In the genomic region with DNA sequence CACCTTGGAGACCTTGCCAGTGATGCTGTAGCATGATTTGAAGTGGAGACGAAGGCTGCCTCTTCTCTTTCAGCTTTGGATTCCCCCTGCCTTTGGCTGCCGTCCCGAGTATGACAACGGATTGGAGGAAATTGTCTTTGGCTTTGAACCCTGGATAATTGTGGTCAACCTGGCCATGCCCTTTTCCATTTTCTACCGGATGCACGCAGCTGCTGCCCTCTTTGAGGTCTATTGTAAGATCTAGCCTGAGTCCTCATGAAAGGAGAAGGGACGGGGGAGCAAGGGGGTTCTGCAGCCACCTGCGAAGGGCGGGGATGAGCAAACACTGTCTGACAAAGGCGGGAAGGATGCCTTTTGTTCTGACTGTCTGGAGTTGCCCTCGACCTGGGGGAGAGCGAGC, we compare ENCODE assay signal across 29 mouse cellular contexts. TPM values are rescaled to one million over a fixed set of nuclear protein-coding genes. Genes with fewer than 3 reads are reported as not detected.
DNase-seq lines count a peak whose midpoint lies in the region; ATAC-seq and TF ChIP-seq lines count a peak whose summit lies in the region.
"Had no signal": no experiment of that assay in that cellular context is flagged by ENCODE, and none has a peak within 500 bp of the region (broad histone marks: within the 10 kb centered on the region; RNA-seq: fewer than 3 reads in every experiment).

No protein-coding gene starts in this region.

- H3K4me2 ChIP-seq in embryonic facial prominence, embryonic 14.5 days (ENCODE audit: low read depth, low read length): no peak overlapping the region
- H3K4me2 ChIP-seq in midbrain, embryonic 16.5 days (ENCODE audit: low read length): no peak overlapping the region
- H3K4me2 ChIP-seq: heart, embryonic 15.5 days; kidney, embryonic 15.5 days; limb, embryonic 13.5 days; liver, embryonic 12.5 days; neural tube, embryonic 13.5 days had no signal

- DNase-seq in embryonic facial prominence, embryonic 14.5 days (ENCODE audit: low spot score): peak; percentile 26
- no peak for DNase-seq in embryonic facial prominence, embryonic 10.5 days (ENCODE audit: low spot score)
- peak; percentile 34 for DNase-seq in midbrain, embryonic 10.5 days (ENCODE audit: low spot score)
- DNase-seq in Muller cell, postnatal 12 days (ENCODE audit: inconsistent ontology term): peak; percentile 74
- DNase-seq in urinary bladder, postnatal 36 days (ENCODE audit: low spot score in 2 of 2): no peak
- DNase-seq in lung, adult 2 months: no peak
- DNase-seq: adrenal gland, postnatal 25 days; B cell, adult 2 months; cerebellum, adult 11 months; cerebellum, postnatal 14 days; heart, postnatal 36 days; kidney, postnatal 4 days; lung, adult 18-20 months; lung, postnatal 36 days; midbrain, embryonic 14.5 days; right cerebral cortex, postnatal 4 days; thymus, adult 18-20 months had no signal

- H3K4me1 ChIP-seq in embryonic facial prominence, embryonic 14.5 days (ENCODE audit: control insufficient read depth, insufficient read depth, low read length): no peaks in the 10 kb centered on the region
- peaks cover 14% of the 10 kb centered on the region; the same call in 1 of the 2 replicates for H3K4me1 ChIP-seq in embryonic facial prominence, embryonic 10.5 days
- peaks cover 12% of the 10 kb centered on the region for H3K4me1 ChIP-seq in midbrain, embryonic 10.5 days
- H3K4me1 ChIP-seq in midbrain, embryonic 16.5 days (ENCODE audit: control insufficient read depth, insufficient read depth, low read length): no peaks in the 10 kb centered on the region
- no peaks in the 10 kb centered on the region for H3K4me1 ChIP-seq in lung, adult 2 months (ENCODE audit: control insufficient read depth, insufficient read depth, low read length)
- H3K4me1 ChIP-seq: heart, embryonic 15.5 days; kidney, embryonic 15.5 days; liver, embryonic 12.5 days; neural tube, embryonic 13.5 days had no signal

- WGBS in embryonic facial prominence, embryonic 14.5 days: 35% methylated on average over 12 of the region's 12 CpGs
- WGBS in embryonic facial prominence, embryonic 10.5 days: 46% methylated on average over 12 of the region's 12 CpGs
- 22% methylated on average over 12 of the region's 12 CpGs for WGBS in midbrain, embryonic 10.5 days
- WGBS in midbrain, embryonic 16.5 days: 19% methylated on average over 12 of the region's 12 CpGs
- 38% methylated on average over 12 of the region's 12 CpGs for WGBS in lung, adult 2 months

- TF ChIP-seq POLR2A in lung, adult 2 months (IDR thresholded peaks at IDR 0.05; ENCODE audit: borderline replicate concordance, extremely low read depth, low read depth, low read length): no peak

- no peak for ATAC-seq in embryonic facial prominence, embryonic 14.5 days (ENCODE audit: low read depth)
- ATAC-seq in midbrain, embryonic 16.5 days: no peak
- ATAC-seq: hindbrain, postnatal 0 days; intestine, embryonic 16.5 days; liver, embryonic 12.5 days had no signal

- H3K4me3 ChIP-seq in embryonic facial prominence, embryonic 14.5 days (ENCODE audit: low read depth, low read length): no peak overlapping the region
- H3K4me3 ChIP-seq in embryonic facial prominence, embryonic 10.5 days: no peak overlapping the region
- H3K4me3 ChIP-seq in midbrain, embryonic 10.5 days: no peak overlapping the region
- H3K4me3 ChIP-seq in midbrain, embryonic 16.5 days (ENCODE audit: low read depth, low read length): no peak overlapping the region
- no peak overlapping the region for H3K4me3 ChIP-seq in lung, adult 2 months (replicated peaks; ENCODE audit: extremely low read depth, low read depth, low read length)
- H3K4me3 ChIP-seq: forebrain, embryonic 10.5 days; heart, embryonic 15.5 days; kidney, embryonic 15.5 days; limb, embryonic 13.5 days; liver, embryonic 12.5 days; megakaryocyte, embryonic 14.5 days; neural tube, embryonic 13.5 days had no signal

- no peak for TF ChIP-seq CTCF in lung, adult 2 months (IDR thresholded peaks at IDR 0.05; ENCODE audit: insufficient read depth, low read length)

- H3K9ac ChIP-seq in embryonic facial prominence, embryonic 14.5 days (ENCODE audit: low read depth, low read length): no peak overlapping the region
- H3K9ac ChIP-seq in midbrain, embryonic 16.5 days (ENCODE audit: low read depth, low read length): no peak overlapping the region
- H3K9ac ChIP-seq: heart, embryonic 15.5 days; kidney, embryonic 15.5 days; limb, embryonic 13.5 days; liver, embryonic 12.5 days; neural tube, embryonic 13.5 days had no signal

- no peaks in the 10 kb centered on the region for H3K36me3 ChIP-seq in embryonic facial prominence, embryonic 14.5 days (ENCODE audit: control insufficient read depth, insufficient read depth, low read length)
- no peaks in the 10 kb centered on the region for H3K36me3 ChIP-seq in embryonic facial prominence, embryonic 10.5 days (replicated peaks)
- H3K36me3 ChIP-seq in midbrain, embryonic 10.5 days: no peaks in the 10 kb centered on the region
- H3K36me3 ChIP-seq in midbrain, embryonic 16.5 days (ENCODE audit: control insufficient read depth, insufficient read depth, low read length): no peaks in the 10 kb centered on the region
- H3K36me3 ChIP-seq: forebrain, embryonic 10.5 days; heart, embryonic 15.5 days; kidney, embryonic 15.5 days; limb, embryonic 13.5 days; liver, embryonic 12.5 days; neural tube, embryonic 13.5 days had no signal

- no peaks in the 10 kb centered on the region for H3K27me3 ChIP-seq in embryonic facial prominence, embryonic 14.5 days (replicated peaks; ENCODE audit: control insufficient read depth, insufficient read depth, low read length)
- H3K27me3 ChIP-seq in embryonic facial prominence, embryonic 10.5 days (replicated peaks; ENCODE audit: low read depth, poor library complexity, severe bottlenecking): peaks cover 10% of the 10 kb centered on the region; the same call in 1 of the 2 replicates
- H3K27me3 ChIP-seq in midbrain, embryonic 10.5 days (ENCODE audit: low read depth, poor library complexity, severe bottlenecking): 0 out of 2 replicates have a peak, but pooled peaks cover 5% of the 10 kb centered on the region
- no peaks in the 10 kb centered on the region for H3K27me3 ChIP-seq in midbrain, embryonic 16.5 days (ENCODE audit: control insufficient read depth, insufficient read depth, low read depth, low read length)
- H3K27me3 ChIP-seq: heart, embryonic 15.5 days; kidney, embryonic 15.5 days; limb, embryonic 13.5 days; neural tube, embryonic 13.5 days had no signal

- H3K27ac ChIP-seq in embryonic facial prominence, embryonic 14.5 days (replicated peaks; ENCODE audit: low read depth, low read length): no peak overlapping the region
- H3K27ac ChIP-seq in embryonic facial prominence, embryonic 10.5 days (replicated peaks): no peak overlapping the region
- H3K27ac ChIP-seq in midbrain, embryonic 10.5 days (replicated peaks): no peak overlapping the region
- H3K27ac ChIP-seq in midbrain, embryonic 16.5 days (ENCODE audit: low read length): no peak overlapping the region
- H3K27ac ChIP-seq: forebrain, embryonic 10.5 days; heart, embryonic 15.5 days; hindbrain, postnatal 0 days; kidney, embryonic 15.5 days; limb, embryonic 13.5 days; liver, embryonic 12.5 days; neural tube, embryonic 13.5 days had no signal

- H3K9me3 ChIP-seq in embryonic facial prominence, embryonic 14.5 days (ENCODE audit: control insufficient read depth, low read length): no peaks in the 10 kb centered on the region
- no peaks in the 10 kb centered on the region for H3K9me3 ChIP-seq in embryonic facial prominence, embryonic 10.5 days
- H3K9me3 ChIP-seq in midbrain, embryonic 10.5 days (replicated peaks): no peaks in the 10 kb centered on the region
- H3K9me3 ChIP-seq in midbrain, embryonic 16.5 days (replicated peaks; ENCODE audit: control insufficient read depth, low read length, poor library complexity, severe bottlenecking): no peaks in the 10 kb centered on the region
- H3K9me3 ChIP-seq: forebrain, embryonic 10.5 days; heart, embryonic 15.5 days; kidney, embryonic 15.5 days; limb, embryonic 13.5 days; liver, embryonic 12.5 days; megakaryocyte, embryonic 14.5 days; neural tube, embryonic 13.5 days had no signal

RNA-seq across cellular contexts. Expression of a gene that starts 16.5 kb away (rescaled TPM):
- polyA plus RNA-seq in embryonic facial prominence, embryonic 14.5 days (2014; fragmentation: Nextera tagmentation; extraction: Ambion mirVana): not detected in 2 replicates
- polyA plus RNA-seq in embryonic facial prominence, embryonic 10.5 days (2016; fragmentation: Nextera tagmentation; extraction: Ambion mirVana): 0.05 and 0.09 TPM in 2 replicates
- polyA plus RNA-seq in midbrain, embryonic 10.5 days (2016; fragmentation: Nextera tagmentation; extraction: Ambion mirVana): 0.10 TPM in 1 of 2 replicates, not detected in the other
- polyA plus RNA-seq in midbrain, embryonic 16.5 days (2015; fragmentation: Nextera tagmentation; extraction: Ambion mirVana): 0.82 and 0.90 TPM in 2 replicates
- not detected in 2 replicates for polyA plus RNA-seq in lung, adult 2 months (2012; rRNA removed)
- polyA plus RNA-seq: forebrain, embryonic 10.5 days; gonadal fat pad, adult 2 months; heart, embryonic 15.5 days; intestine, embryonic 16.5 days; kidney, embryonic 15.5 days; liver, embryonic 12.5 days; stomach, embryonic 14.5 days had no signal

RNA-seq across cellular contexts. Expression of a gene that starts 26.9 kb away (rescaled TPM):
- polyA plus RNA-seq in embryonic facial prominence, embryonic 14.5 days (2014; fragmentation: Nextera tagmentation; extraction: Ambion mirVana): 0.14 and 0.22 TPM in 2 replicates
- polyA plus RNA-seq in embryonic facial prominence, embryonic 10.5 days (2016; fragmentation: Nextera tagmentation; extraction: Ambion mirVana): 0.45 and 0.60 TPM in 2 replicates
- 0.10 TPM in 1 of 2 replicates, not detected in the other for polyA plus RNA-seq in midbrain, embryonic 10.5 days (2016; fragmentation: Nextera tagmentation; extraction: Ambion mirVana)
- 0.11 TPM in 1 of 2 replicates, not detected in the other for polyA plus RNA-seq in midbrain, embryonic 16.5 days (2015; fragmentation: Nextera tagmentation; extraction: Ambion mirVana)
- polyA plus RNA-seq in lung, adult 2 months (2012; rRNA removed): 0.85 and 3.1 TPM in 2 replicates
- polyA plus RNA-seq: heart, embryonic 15.5 days; intestine, embryonic 16.5 days; kidney, embryonic 15.5 days; liver, embryonic 12.5 days; midbrain, embryonic 14.5 days; neural tube, embryonic 13.5 days; stomach, embryonic 14.5 days had no signal

RNA-seq across cellular contexts. Expression of a gene that starts 42.7 kb away (rescaled TPM):
- polyA plus RNA-seq in embryonic facial prominence, embryonic 14.5 days (2014; fragmentation: Nextera tagmentation; extraction: Ambion mirVana): 63.3 and 65.6 TPM in 2 replicates
- 71.4 and 75.8 TPM in 2 replicates for polyA plus RNA-seq in embryonic facial prominence, embryonic 10.5 days (2016; fragmentation: Nextera tagmentation; extraction: Ambion mirVana)
- polyA plus RNA-seq in midbrain, embryonic 10.5 days (2016; fragmentation: Nextera tagmentation; extraction: Ambion mirVana): 83.3 and 89.2 TPM in 2 replicates
- polyA plus RNA-seq in midbrain, embryonic 16.5 days (2015; fragmentation: Nextera tagmentation; extraction: Ambion mirVana): 92.9 and 94.6 TPM in 2 replicates
- polyA plus RNA-seq in lung, adult 2 months (2012; rRNA removed): 25.8 and 33.8 TPM in 2 replicates

Comparison
In these comparisons a context has a peak if more than half of its experiments do, and no peak if none do; other contexts are left out.
1. DNase-seq: peak in embryonic facial prominence, embryonic 14.5 days (single experiment), midbrain, embryonic 10.5 days (single experiment) and Muller cell, postnatal 12 days (single experiment); none in embryonic facial prominence, embryonic 10.5 days (single experiment), urinary bladder, postnatal 36 days (0 of 2) and lung, adult 2 months (single experiment).